Mouse (Mus musculus): ENCODE data around the gene Grin1.

DNA sequence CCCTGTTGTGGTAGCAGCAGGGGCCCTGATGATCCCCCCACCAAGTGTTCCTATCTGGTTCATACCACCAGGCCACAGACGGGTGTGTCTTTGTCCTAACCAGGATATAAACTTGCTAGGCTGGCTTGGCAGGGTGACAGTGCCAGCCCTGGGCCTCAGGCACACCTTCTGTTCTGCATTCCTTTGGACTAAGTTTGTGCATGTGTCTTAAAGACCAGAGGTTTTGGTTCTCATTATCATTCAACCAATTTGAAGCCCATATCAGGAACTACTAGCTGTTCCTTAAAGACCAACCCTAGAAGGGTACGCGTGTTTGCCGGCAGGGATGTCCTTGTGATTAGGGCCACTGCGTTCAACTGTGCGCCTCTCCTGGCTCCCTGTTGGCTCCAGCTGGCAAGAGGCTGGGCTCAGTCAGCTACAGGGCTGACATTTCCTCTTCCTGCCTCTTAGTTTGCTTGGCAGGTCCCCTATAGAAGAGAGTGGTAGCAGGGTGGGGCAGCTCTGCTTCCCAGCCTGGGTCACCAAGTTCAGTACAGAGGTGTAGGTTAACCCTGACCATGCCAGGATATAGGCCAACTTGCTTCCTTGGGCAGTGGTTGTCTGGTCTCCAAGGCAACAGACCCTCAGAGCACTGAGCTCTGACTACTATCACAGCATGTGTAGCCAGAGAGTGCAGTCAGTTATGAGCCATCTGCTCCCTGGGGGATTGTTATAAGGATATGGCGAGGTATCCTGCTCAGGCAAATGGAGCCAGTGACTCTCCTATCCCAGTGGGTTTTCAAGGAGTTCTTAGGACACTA is 31.9 kb downstream of the Grin1 start:
- TF ChIP-seq POLR2A (IDR thresholded peaks at IDR 0.05; ENCODE audit: extremely low read depth, insufficient read depth, low read length): no peak
- no peak for TF ChIP-seq CTCF (IDR thresholded peaks at IDR 0.05; ENCODE audit: extremely low read depth, insufficient read depth, low read length)

All from cortical plate, adult 2 months (tissue).